Mouse (Mus musculus): Measurements from ENCODE around the gene Mybpc1.

DNA sequence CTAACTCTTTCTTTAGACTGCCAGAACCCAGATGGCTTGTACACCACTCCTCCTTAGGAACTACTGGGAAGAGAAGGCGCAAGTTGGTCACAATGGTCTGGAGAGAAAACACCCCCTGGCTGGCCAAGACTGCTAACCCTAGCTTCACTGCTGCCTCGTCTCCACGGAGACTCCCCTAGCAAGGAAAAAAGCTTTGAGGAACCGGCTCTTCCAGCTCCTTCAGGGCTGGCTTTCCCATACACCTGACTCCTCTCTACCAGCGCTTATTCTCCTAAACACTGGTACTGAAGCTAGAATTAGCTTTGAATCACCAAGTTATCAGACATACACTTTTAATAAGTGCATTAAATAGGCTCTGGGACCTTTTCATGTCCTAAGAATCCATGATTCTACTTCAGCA, 105.0 kb downstream of the Mybpc1 start:
- TF ChIP-seq POLR2A (IDR thresholded peaks at IDR 0.05; ENCODE audit: borderline replicate concordance, control insufficient read depth, low read depth, low read length) (no peak), CTCF (IDR thresholded peaks at IDR 0.05; ENCODE audit: control insufficient read depth, insufficient read depth, low read length) (no peak)

Measured in bone marrow, adult 2 months (tissue).